Mouse (Mus musculus) liver, embryonic 14.5 days (tissue): Measurements from ENCODE around the gene Vmn2r84.
A peak's percentile ranks its signal among the peaks of the same experiment; 100 is the strongest.

ENCODE experiments used
- CTCF ChIP-seq: IDR thresholded peaks from 2 replicates; pipeline ENCODE4 v1.5.1; 2016; ENCODE audit warnings: antibody characterized with exemption, low read depth, control low read depth
- EP300 ChIP-seq: IDR thresholded peaks from 2 replicates; pipeline ENCODE4 v1.6.1; 2016; ENCODE audit warnings: antibody characterized with exemption, low read depth

DNA sequence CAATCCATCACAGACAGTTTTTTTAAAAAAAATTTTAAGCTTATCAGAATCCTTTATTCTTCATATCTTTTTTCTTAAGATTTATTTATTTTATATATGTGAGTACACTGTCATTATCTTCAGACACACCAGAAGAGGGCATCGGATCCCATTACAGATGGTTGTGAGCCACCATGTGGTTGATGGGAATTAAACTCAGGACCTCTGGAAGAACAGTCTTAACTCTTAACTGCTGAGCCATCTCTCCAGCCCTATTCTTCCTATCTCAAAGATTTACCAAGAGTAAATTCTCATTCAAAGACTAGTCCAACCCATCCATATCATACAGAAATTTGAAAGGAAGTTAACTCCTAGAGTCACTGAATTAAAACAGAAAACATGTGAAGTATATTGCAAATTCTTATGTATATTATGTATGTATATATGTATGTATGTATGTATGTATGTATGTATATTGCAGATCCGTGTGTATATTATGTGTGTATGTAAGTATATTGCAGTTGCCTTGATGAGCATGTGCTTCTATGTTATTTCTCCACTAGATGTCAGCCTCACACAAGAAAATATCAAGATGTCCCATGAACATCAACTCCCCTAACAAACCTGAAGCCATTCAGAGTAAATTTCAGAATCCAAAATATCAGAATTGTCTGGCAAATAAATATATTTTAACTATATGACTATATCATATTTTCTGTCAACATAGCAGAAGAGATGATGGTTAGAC, 30.5 kb downstream of the Vmn2r84 start:
- TF ChIP-seq EP300 (no peak), CTCF (peak; percentile 22; the same call in 1 of the 2 replicates)
